Mouse (Mus musculus) bone marrow macrophage, adult 2 months (primary cell): ENCODE results near the gene Crtac1.

Source experiments
- CTCF ChIP-seq: IDR thresholded peaks from 2 replicates; pipeline ENCODE4 v1.5.1; 2012; ENCODE audit warnings: low read depth, mild to moderate bottlenecking, low read length, moderate library complexity
- POLR2A ChIP-seq: IDR thresholded peaks from 2 replicates; pipeline ENCODE4 v1.6.1; 2012; ENCODE audit warnings: mild to moderate bottlenecking, low read depth, low read length, borderline replicate concordance

DNA sequence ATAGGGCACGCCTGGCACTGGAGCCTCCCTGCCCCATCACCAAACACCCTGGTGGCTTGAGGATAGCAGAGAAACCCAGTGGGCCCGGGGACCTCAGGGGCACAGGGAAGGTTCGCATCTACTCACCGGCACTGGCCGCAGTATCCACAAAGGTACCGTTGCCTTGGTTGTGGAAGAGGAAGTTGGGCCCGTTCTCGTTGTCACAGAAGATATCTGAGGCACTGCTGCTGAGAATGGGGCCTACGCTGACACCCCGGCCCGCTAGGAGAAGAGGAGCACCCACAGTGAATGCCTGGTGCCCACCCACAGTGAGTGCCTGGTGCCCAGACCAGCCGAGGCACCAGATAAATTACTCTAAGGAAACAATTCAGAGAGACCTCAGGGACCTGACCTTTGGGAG lies 122.7 kb downstream of the Crtac1 start:
- no peak for TF ChIP-seq CTCF
- no peak for TF ChIP-seq POLR2A
